Mouse (Mus musculus): ENCODE results near the gene Phka2.
A peak's percentile ranks its signal among the peaks of the same experiment; 100 is the strongest.

Gene Phka2

GRCm38 (mm10) chrX:160502048-160503041, at the start of gene Phka2:
TSS of gene Phka2 (plus strand) at chrX:160502166.
- DNase-seq (ENCODE audit: low spot score in 2 of 2): peak; percentile 61 to 74

GRCm38 (mm10) chrX:160455686-160456085, 46.3 kb upstream of the Phka2 start:
- no peak for DNase-seq (ENCODE audit: low spot score in 2 of 2)

GRCm38 (mm10) chrX:160471257-160471786, 30.6 kb upstream of the Phka2 start:
- DNase-seq (ENCODE audit: low spot score in 2 of 2): no peak

GRCm38 (mm10) chrX:160489784-160490183, 12.2 kb upstream of the Phka2 start:
- DNase-seq (ENCODE audit: low spot score in 2 of 2): no peak

DNA sequence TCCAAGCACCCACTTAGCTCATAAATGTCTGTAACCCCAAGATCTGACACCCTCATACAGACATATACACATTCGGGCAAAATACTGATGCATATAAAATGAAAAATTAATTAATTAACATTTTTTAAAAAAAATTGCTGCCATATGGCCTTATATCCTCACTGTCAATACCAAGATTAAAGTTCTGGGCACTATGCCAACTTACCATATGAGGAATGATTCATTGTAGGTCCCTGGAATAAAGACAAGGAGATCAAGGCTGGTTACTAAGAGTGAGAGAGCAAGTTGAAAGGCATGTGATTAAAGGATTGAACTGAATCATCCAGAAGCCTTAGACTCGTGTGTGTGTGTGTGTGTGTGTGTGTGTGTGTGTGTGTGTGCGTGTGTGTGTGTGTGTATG, 7.6 kb upstream of the Phka2 start:
- no peak for DNase-seq (ENCODE audit: low spot score in 2 of 2)

- DNase-seq (ENCODE audit: low spot score in 2 of 2): no peak
Observed at GRCm38 (mm10) chrX:160494921-160495320, 7.0 kb upstream of the Phka2 start.

GRCm38 (mm10) chrX:160496473-160496872, 5.5 kb upstream of the Phka2 start:
- no peak for DNase-seq (ENCODE audit: low spot score in 2 of 2)

GRCm38 (mm10) chrX:160501095-160501494, 871 bp upstream of the Phka2 start:
- DNase-seq (ENCODE audit: low spot score in 2 of 2): no peak

DNA sequence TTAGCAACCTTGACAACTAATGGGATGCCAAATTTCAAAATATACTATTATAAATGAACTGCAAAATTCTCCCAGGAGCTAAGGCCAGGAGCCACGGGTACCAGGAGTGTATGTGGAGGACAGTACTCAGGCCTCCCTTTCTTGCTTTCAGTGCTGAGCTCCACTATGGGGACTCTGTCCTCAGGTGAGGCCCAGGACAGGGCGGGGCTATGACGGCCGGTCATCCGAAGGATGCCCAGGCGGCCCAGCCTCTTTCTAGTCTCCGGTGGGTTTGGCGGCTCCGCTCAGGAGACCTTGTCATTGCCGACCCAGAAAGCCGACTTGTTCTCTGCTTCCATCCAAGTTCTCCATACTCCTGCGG, 299 bp upstream of the Phka2 start:
- no peak for DNase-seq (ENCODE audit: low spot score in 2 of 2)

DNA sequence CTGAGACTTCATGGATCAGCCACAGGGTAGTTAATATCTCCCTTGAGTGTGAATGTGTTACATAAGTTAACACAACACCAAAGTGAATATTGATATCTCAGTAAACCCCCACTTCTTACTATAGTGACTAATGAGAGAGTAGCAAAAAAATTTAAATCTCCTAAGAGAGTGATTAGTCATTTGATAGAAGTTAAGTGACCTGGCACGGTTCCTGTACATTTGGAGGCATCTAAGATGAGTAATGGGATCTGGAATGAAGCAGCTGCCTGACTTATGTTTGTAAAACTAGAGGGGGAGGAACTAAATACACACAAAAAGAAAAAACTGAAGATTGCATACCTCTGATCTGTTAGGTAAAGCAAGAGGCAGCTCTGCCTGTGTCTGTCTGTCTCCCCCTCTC, 7.1 kb downstream of the Phka2 start:
- no peak for DNase-seq (ENCODE audit: low spot score in 2 of 2)

DNA sequence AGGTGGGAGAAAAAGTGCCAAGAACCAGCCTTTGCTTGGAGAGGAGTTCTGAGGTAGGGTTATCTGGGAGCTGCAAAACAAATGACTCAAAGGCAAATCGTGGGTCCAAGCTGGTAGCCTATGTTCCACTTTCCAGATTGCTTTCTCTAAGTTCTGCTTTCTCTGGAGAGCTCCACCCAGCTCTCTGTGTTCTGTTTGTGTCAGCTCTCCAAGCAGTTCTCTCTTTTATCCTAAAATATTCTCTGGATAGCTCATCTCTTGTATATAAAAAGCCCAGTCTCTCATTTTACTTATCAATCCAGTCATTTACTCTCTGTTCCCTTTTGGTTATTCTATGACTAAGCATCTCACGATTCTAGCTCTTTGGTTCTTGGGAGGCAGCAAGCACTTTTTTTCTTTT, 8.2 kb downstream of the Phka2 start:
- no peak for DNase-seq (ENCODE audit: low spot score in 2 of 2)

- no peak for DNase-seq (ENCODE audit: low spot score in 2 of 2)
Observed at GRCm38 (mm10) chrX:160516027-160516426, 14.1 kb downstream of the Phka2 start.

- DNase-seq (ENCODE audit: low spot score in 2 of 2): no peak
Observed at GRCm38 (mm10) chrX:160542772-160543171, 40.8 kb downstream of the Phka2 start.

DNA sequence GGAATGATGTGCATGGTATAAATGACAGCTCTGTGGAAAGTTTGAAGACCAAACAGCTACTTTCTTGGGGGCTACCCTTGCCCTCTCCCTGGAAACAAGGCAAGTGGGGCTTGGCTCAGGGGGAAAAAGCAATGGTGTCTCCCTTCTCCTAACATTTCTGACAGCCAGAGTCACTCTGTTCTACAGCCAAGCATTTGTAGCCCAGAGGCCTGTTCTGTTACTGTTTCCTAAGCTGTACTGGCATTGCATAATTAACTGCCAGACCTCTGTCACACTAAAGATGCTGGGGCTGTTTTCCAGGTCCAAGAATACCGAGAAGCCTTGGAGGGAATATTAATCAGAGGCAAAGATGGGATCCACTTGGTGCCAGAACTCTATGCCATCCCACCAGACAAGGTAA, 46.9 kb downstream of the Phka2 start:
- DNase-seq (ENCODE audit: low spot score in 2 of 2): no peak

- no peak for DNase-seq (ENCODE audit: low spot score in 2 of 2)
Observed at GRCm38 (mm10) chrX:160552066-160552465, 50.1 kb downstream of the Phka2 start.

DNA sequence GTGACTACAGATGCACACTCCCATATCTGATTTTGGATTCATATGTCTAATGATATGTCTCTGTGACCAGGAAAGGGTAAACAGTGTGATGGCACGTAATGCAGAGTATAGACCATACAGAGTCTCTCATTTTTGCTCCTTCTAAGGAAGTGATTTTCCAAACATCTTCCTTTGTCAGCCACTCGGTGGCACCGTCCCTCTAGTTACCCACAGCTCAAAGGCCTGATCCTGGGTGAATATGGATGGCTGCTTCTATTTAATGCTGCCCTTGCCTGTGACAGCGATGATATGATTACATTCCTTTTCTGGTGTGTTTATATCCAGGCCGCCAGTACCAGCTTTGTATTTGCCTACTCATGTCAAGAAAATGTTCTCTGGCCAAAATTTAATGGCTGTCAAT, 81.6 kb downstream of the Phka2 start:
- DNase-seq (ENCODE audit: low spot score in 2 of 2): no peak

GRCm38 (mm10) chrX:160584148-160584838, 82.3 kb downstream of the Phka2 start:
- no peak for DNase-seq (ENCODE audit: low spot score in 2 of 2)

GRCm38 (mm10) chrX:160585110-160585509, 83.1 kb downstream of the Phka2 start:
- no peak for DNase-seq (ENCODE audit: low spot score in 2 of 2)

GRCm38 (mm10) chrX:160588523-160588922, 86.6 kb downstream of the Phka2 start:
- no peak for DNase-seq (ENCODE audit: low spot score in 2 of 2)

DNA sequence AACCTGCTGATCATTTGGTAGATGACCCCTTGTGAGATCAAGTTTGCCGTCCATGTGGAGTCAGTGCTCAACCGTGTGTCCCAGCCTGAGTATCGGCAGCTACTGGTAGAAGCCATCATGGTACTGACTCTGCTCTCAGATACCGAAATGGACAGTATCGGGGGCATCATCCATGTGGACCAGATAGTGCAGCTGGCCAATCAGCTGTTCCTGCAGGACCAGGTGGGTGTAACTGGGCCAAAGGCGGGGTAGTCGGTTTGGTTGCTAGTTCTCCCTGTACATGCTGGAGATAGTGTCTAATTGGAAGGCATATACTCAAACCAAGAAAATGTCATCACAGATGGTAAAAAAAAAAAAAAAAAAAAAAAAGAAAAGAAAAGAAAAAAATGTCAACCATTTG, 88.2 kb downstream of the Phka2 start:
- no peak for DNase-seq (ENCODE audit: low spot score in 2 of 2)

DNA sequence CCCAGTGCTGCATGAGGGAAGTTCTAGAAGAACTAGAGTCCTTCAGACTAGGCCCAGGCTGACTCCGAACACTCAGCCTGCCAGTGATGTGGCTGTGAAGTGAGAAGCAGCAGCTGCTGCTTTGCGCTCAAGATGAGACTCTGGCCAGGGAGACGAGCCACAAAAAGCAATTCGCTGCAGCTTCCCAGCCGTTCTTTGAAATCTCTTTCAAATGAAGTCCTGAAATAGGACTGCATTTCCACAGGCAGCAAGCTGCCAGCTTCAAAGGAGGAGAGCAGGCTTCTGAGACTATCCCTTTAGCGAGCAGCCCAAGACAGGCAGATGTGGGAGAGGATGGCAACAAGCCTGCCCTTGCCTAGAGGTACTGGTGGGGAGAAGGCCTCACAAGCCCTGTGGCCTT, 91.0 kb downstream of the Phka2 start:
- no peak for DNase-seq (ENCODE audit: low spot score in 2 of 2)

DNA sequence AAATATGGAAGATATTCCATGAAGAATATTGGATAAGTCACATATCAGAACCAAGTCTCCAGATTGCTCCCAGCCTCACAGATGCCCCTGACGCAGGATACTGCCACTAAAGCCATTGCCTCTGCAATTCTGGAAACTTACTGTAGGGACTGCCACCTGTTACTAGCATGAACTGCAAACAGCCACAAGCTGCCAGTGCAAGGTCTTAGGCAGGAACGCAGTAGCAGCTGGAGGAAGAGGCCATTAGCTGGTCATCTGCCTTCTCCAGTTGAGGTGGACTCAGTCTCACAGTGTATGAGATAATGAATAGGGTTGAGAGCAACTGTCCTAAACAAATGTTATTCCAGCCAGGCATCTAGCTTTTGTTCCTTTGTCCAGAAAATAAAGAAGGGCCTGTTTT, 96.1 kb downstream of the Phka2 start:
- no peak for DNase-seq (ENCODE audit: low spot score in 2 of 2)
